In the genomic region with DNA sequence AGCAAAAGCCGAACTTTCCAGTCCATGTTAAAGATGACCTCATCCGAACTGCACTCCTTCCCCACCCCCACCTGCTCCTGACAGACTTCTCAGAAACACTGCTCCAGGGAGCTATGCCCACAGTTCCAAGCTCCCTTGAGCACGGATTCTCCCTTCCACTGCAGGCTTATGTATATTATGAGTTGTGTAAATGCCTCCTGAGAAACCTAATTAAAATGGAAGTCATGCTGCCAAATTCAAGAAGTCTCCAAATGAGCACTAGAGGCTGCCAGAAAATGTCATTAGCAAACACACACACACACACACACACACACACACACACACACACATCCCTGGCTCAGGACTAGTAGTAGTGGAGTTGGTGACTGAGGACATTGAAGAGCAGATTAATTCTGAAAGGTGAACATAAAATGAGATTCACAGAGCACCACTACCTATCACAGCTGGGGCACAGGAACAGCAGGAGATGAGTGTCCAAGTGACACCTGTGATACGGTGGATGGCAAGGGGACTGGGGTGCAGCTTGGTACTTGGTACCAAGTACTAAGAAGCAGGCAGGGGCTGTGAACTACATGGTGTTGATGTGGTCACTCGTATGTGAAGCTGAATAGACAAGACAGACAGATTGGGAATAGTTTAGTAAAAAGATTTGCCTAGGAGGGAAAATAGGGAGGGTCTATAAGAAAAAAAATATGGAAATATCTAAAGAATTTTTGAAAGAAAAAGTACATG, we compare ENCODE assay signal across 16 mouse cellular contexts.
DNase-seq lines count a peak whose midpoint lies in the region; ATAC-seq lines count a peak whose summit lies in the region.
"Had no signal": no experiment of that assay in that cellular context is flagged by ENCODE, and none has a peak within 500 bp of the region (broad histone marks: within the 10 kb centered on the region; RNA-seq: fewer than 3 reads in every experiment).

No protein-coding gene starts in this region.

- H3K27ac ChIP-seq in midbrain, embryonic 13.5 days, result no peak overlapping the region
- no peak overlapping the region for H3K27ac ChIP-seq in midbrain, embryonic 10.5 days (replicated peaks)
- H3K27ac ChIP-seq in forebrain, embryonic 16.5 days (ENCODE audit: low read length), result no peak overlapping the region
- H3K27ac ChIP-seq: kidney, postnatal 0 days; lung, embryonic 15.5 days had no signal

- no peak overlapping the region for H3K4me2 ChIP-seq in midbrain, embryonic 13.5 days (replicated peaks)
- H3K4me2 ChIP-seq in forebrain, embryonic 16.5 days (ENCODE audit: low read length), result no peak overlapping the region
- H3K4me2 ChIP-seq: heart, embryonic 11.5 days; liver, embryonic 11.5 days; lung, embryonic 15.5 days had no signal

- no peaks in the 10 kb centered on the region for H3K9me3 ChIP-seq in midbrain, embryonic 13.5 days
- H3K9me3 ChIP-seq in midbrain, embryonic 10.5 days (replicated peaks), result no peaks in the 10 kb centered on the region
- no peaks in the 10 kb centered on the region for H3K9me3 ChIP-seq in forebrain, embryonic 16.5 days (ENCODE audit: control insufficient read depth, low read length)
- H3K9me3 ChIP-seq: lung, embryonic 15.5 days; megakaryocyte, embryonic 14.5 days had no signal

- peak; percentile 69 for ATAC-seq in frontal cortex, adult (ENCODE audit: low TSS enrichment)
- peak; percentile 56 for ATAC-seq in midbrain, embryonic 13.5 days
- ATAC-seq in forebrain, embryonic 16.5 days, result peak; percentile 93
- no peak for ATAC-seq in erythroid progenitor cell, adult 5-6 weeks (replicated peaks; ENCODE audit: low FRiP score, poor library complexity, severe bottlenecking)

- no peak overlapping the region for H3K4me3 ChIP-seq in midbrain, embryonic 13.5 days (replicated peaks)
- H3K4me3 ChIP-seq in midbrain, embryonic 10.5 days, result no peak overlapping the region
- H3K4me3 ChIP-seq in forebrain, embryonic 16.5 days (replicated peaks; ENCODE audit: low read length), result no peak overlapping the region
- H3K4me3 ChIP-seq: lung, embryonic 15.5 days; megakaryocyte, embryonic 14.5 days had no signal

- WGBS in midbrain, embryonic 13.5 days, result 68% methylated on average over 4 of the region's 5 CpGs
- 65% methylated on average over 4 of the region's 5 CpGs for WGBS in midbrain, embryonic 10.5 days
- WGBS in forebrain, embryonic 16.5 days, result 46% methylated on average over 4 of the region's 5 CpGs

- no peak overlapping the region for H3K9ac ChIP-seq in midbrain, embryonic 13.5 days (replicated peaks)
- no peak overlapping the region for H3K9ac ChIP-seq in forebrain, embryonic 16.5 days (replicated peaks; ENCODE audit: low read depth, low read length)
- H3K9ac ChIP-seq: lung, embryonic 15.5 days had no signal

- H3K36me3 ChIP-seq in midbrain, embryonic 13.5 days, result no peaks in the 10 kb centered on the region
- H3K36me3 ChIP-seq in midbrain, embryonic 10.5 days, result no peaks in the 10 kb centered on the region
- no peaks in the 10 kb centered on the region for H3K36me3 ChIP-seq in forebrain, embryonic 16.5 days (ENCODE audit: control insufficient read depth, insufficient read depth)
- H3K36me3 ChIP-seq: lung, embryonic 15.5 days had no signal

- H3K27me3 ChIP-seq in midbrain, embryonic 13.5 days, result no peaks in the 10 kb centered on the region; the same call in 1 of the 2 replicates
- no peaks in the 10 kb centered on the region for H3K27me3 ChIP-seq in midbrain, embryonic 10.5 days (ENCODE audit: low read depth, poor library complexity, severe bottlenecking)
- no peaks in the 10 kb centered on the region for H3K27me3 ChIP-seq in forebrain, embryonic 16.5 days (replicated peaks; ENCODE audit: control insufficient read depth, insufficient read depth, low read length)
- H3K27me3 ChIP-seq: CH12.LX; lung, embryonic 15.5 days had no signal

- DNase-seq in frontal cortex, postnatal 14 days (ENCODE audit: low spot score in 2 of 2), result no peak
- no peak for DNase-seq in midbrain, embryonic 10.5 days (ENCODE audit: low spot score)
- DNase-seq in brain, adult 2 months (ENCODE audit: low read depth, low spot score), result peak; percentile 61
- no peak for DNase-seq in thymus, postnatal 25 days
- DNase-seq: gastrocnemius, postnatal 10 days; thymus, postnatal 36 days had no signal

- 0 out of 2 replicates have a peak, but pooled peaks cover 5% of the 10 kb centered on the region for H3K4me1 ChIP-seq in midbrain, embryonic 13.5 days (replicated peaks)
- H3K4me1 ChIP-seq in midbrain, embryonic 10.5 days, result no peaks in the 10 kb centered on the region; the same call in 1 of the 2 replicates
- H3K4me1 ChIP-seq in forebrain, embryonic 16.5 days (replicated peaks; ENCODE audit: control insufficient read depth, insufficient read depth, low read length), result peaks cover 7% of the 10 kb centered on the region; the same call in 1 of the 2 replicates
- H3K4me1 ChIP-seq: lung, embryonic 15.5 days had no signal
